ENCODE assay signal across 8 mouse cellular contexts in genomic region chr11:62647661-62648590, GRCm38 (mm10). TPM values are rescaled to one million over a fixed set of nuclear protein-coding genes. Genes with fewer than 3 reads are reported as not detected.
DNase-seq lines count a peak whose midpoint lies in the region; ATAC-seq and TF ChIP-seq lines count a peak whose summit lies in the region.

Gene Lrrc75a (minus strand): TSS chr11:62648523.

- TF ChIP-seq EP300 in heart, adult 2 months (IDR thresholded peaks at IDR 0.05; ENCODE audit: insufficient read depth, low read depth, low read length): no peak

- peak within 1 kb of the TSS; percentile 95 for H3K9ac ChIP-seq in heart, adult 2 months (ENCODE audit: low read depth, low read length)
- H3K9ac ChIP-seq in embryonic facial prominence, embryonic 12.5 days: peak within 1 kb of the TSS; percentile 88
- peak within 1 kb of the TSS; percentile 71 for H3K9ac ChIP-seq in hindbrain, embryonic 14.5 days
- peak within 1 kb of the TSS; percentile 90 for H3K9ac ChIP-seq in midbrain, embryonic 16.5 days (ENCODE audit: low read depth, low read length)

- TF ChIP-seq CTCF in heart, adult 2 months (IDR thresholded peaks at IDR 0.05): no peak

- intact Hi-C loops in heart, adult 2 months (cut with DNase I): loop anchor here (1.0 to 5.0 kb wide), 4 partner anchors 17 to 96 kb away; partner anchors contain the start of gene Ubb

- H3K4me3 ChIP-seq in heart, adult 2 months: peak within 1 kb of the TSS; percentile 66
- H3K4me3 ChIP-seq in embryonic facial prominence, embryonic 12.5 days: peak within 1 kb of the TSS; percentile 78
- peak within 1 kb of the TSS; percentile 80 for H3K4me3 ChIP-seq in hindbrain, embryonic 14.5 days (replicated peaks; ENCODE audit: low read length)
- peak within 1 kb of the TSS; percentile 83 for H3K4me3 ChIP-seq in limb, embryonic 10.5 days
- H3K4me3 ChIP-seq in midbrain, embryonic 16.5 days (ENCODE audit: low read depth, low read length): peak within 1 kb of the TSS; percentile 85

- H3K4me1 ChIP-seq in heart, adult 2 months (ENCODE audit: control insufficient read depth, insufficient read depth, low read length): peaks cover 36% of the 10 kb centered on the region
- H3K4me1 ChIP-seq in embryonic facial prominence, embryonic 12.5 days: peaks cover 53% of the 10 kb centered on the region
- H3K4me1 ChIP-seq in hindbrain, embryonic 14.5 days (replicated peaks; ENCODE audit: control insufficient read depth, insufficient read depth, low read length): peaks cover 43% of the 10 kb centered on the region
- H3K4me1 ChIP-seq in limb, embryonic 10.5 days: peaks cover 56% of the 10 kb centered on the region
- H3K4me1 ChIP-seq in midbrain, embryonic 16.5 days (ENCODE audit: control insufficient read depth, insufficient read depth, low read length): peaks cover 47% of the 10 kb centered on the region

- H3K36me3 ChIP-seq in heart, adult 2 months (ENCODE audit: control insufficient read depth, insufficient read depth, low read length): no peaks in the 10 kb centered on the region; the same call in 1 of the 2 replicates
- H3K36me3 ChIP-seq in embryonic facial prominence, embryonic 12.5 days: 0 out of 2 replicates have a peak, but pooled peaks cover 9% of the 10 kb centered on the region
- no peaks in the 10 kb centered on the region for H3K36me3 ChIP-seq in hindbrain, embryonic 14.5 days (replicated peaks; ENCODE audit: control insufficient read depth, insufficient read depth)
- H3K36me3 ChIP-seq in limb, embryonic 10.5 days: peaks cover 46% of the 10 kb centered on the region
- no peaks in the 10 kb centered on the region for H3K36me3 ChIP-seq in midbrain, embryonic 16.5 days (ENCODE audit: control insufficient read depth, insufficient read depth, low read length)

- peak within 1 kb of the TSS; percentile 94 for H3K4me2 ChIP-seq in embryonic facial prominence, embryonic 12.5 days (replicated peaks)
- peak within 1 kb of the TSS; percentile 69 for H3K4me2 ChIP-seq in hindbrain, embryonic 14.5 days (replicated peaks)
- H3K4me2 ChIP-seq in midbrain, embryonic 16.5 days (ENCODE audit: low read length): peak within 1 kb of the TSS; percentile 89

- peak; percentile 47 for ATAC-seq in embryonic facial prominence, embryonic 12.5 days (ENCODE audit: insufficient number of reproducible peaks, insufficient read depth, low FRiP score, low TSS enrichment)
- ATAC-seq in hindbrain, embryonic 14.5 days (ENCODE audit: low FRiP score): peak; percentile 64
- peak; percentile 66 for ATAC-seq in midbrain, embryonic 16.5 days

- TF ChIP-seq POLR2A in heart, adult 2 months (IDR thresholded peaks at IDR 0.05; ENCODE audit: insufficient read depth, low read depth, low read length): no peak

- no peaks in the 10 kb centered on the region for H3K27me3 ChIP-seq in heart, adult 2 months (ENCODE audit: control insufficient read depth, insufficient read depth, low read length)
- no peaks in the 10 kb centered on the region for H3K27me3 ChIP-seq in embryonic facial prominence, embryonic 12.5 days
- no peaks in the 10 kb centered on the region for H3K27me3 ChIP-seq in hindbrain, embryonic 14.5 days (ENCODE audit: control insufficient read depth, insufficient read depth, low read length)
- no peaks in the 10 kb centered on the region for H3K27me3 ChIP-seq in limb, embryonic 10.5 days (ENCODE audit: low read depth, poor library complexity, severe bottlenecking)
- H3K27me3 ChIP-seq in midbrain, embryonic 16.5 days (ENCODE audit: control insufficient read depth, insufficient read depth, low read depth, low read length): no peaks in the 10 kb centered on the region

- peak in 1 of 2 experiments; percentile 71 for DNase-seq in heart, adult 2 months
- DNase-seq in heart, adult 9 months (ENCODE audit: low spot score in 2 of 2): no peak
- peak; percentile 70 to 85 for DNase-seq in adrenal gland, adult (ENCODE audit: inconsistent age in 2 of 2, low spot score in 1 of 2)
- peak; percentile 53 for DNase-seq in hindbrain, embryonic 14.5 days (ENCODE audit: low spot score)
- DNase-seq in limb, embryonic 10.5 days (ENCODE audit: low spot score): peak; percentile 69
- DNase-seq in urinary bladder, postnatal 25 days (ENCODE audit: low spot score): peak; percentile 39

- 3% methylated on average over 72 of the region's 86 CpGs for WGBS in heart, adult 2 months
- under 1% methylated on average over 58 of the region's 86 CpGs for WGBS in embryonic facial prominence, embryonic 12.5 days
- WGBS in hindbrain, embryonic 14.5 days: under 1% methylated on average over 61 of the region's 86 CpGs
- WGBS in limb, embryonic 10.5 days: under 1% methylated on average over 59 of the region's 86 CpGs
- 2% methylated on average over 56 of the region's 86 CpGs for WGBS in midbrain, embryonic 16.5 days

- no peaks in the 10 kb centered on the region for H3K9me3 ChIP-seq in embryonic facial prominence, embryonic 12.5 days
- no peaks in the 10 kb centered on the region for H3K9me3 ChIP-seq in hindbrain, embryonic 14.5 days (ENCODE audit: control insufficient read depth, low read length)
- H3K9me3 ChIP-seq in limb, embryonic 10.5 days (replicated peaks): no peaks in the 10 kb centered on the region
- no peaks in the 10 kb centered on the region for H3K9me3 ChIP-seq in midbrain, embryonic 16.5 days (replicated peaks; ENCODE audit: control insufficient read depth, low read length, poor library complexity, severe bottlenecking)

- no peaks in the 10 kb centered on the region for H3K79me2 ChIP-seq in heart, adult 2 months (replicated peaks; ENCODE audit: control insufficient read depth, insufficient read depth, low read length)

- H3K27ac ChIP-seq in heart, adult 2 months: peak within 1 kb of the TSS; percentile 69
- peak within 1 kb of the TSS; percentile 92 for H3K27ac ChIP-seq in embryonic facial prominence, embryonic 12.5 days
- peak within 1 kb of the TSS; percentile 71 for H3K27ac ChIP-seq in hindbrain, embryonic 14.5 days
- H3K27ac ChIP-seq in limb, embryonic 10.5 days: peak within 1 kb of the TSS; percentile 95
- peak within 1 kb of the TSS; percentile 64 for H3K27ac ChIP-seq in midbrain, embryonic 16.5 days (ENCODE audit: low read length)

RNA-seq across cellular contexts. Expression of gene Lrrc75a, which starts in this region (rescaled TPM):
- 1 to 10 TPM; 3.3 to 4.2 TPM for total RNA-seq in heart, adult 2 months (2021)
- 6.2 and 9.6 TPM in 2 replicates for polyA plus RNA-seq in heart, adult 2 months (2012; rRNA removed)
- polyA plus RNA-seq in embryonic facial prominence, embryonic 12.5 days (2016; fragmentation: Nextera tagmentation; extraction: Ambion mirVana): 22.6 and 24.4 TPM in 2 replicates
- polyA plus RNA-seq in hindbrain, embryonic 14.5 days (2014; fragmentation: Nextera tagmentation; extraction: Ambion mirVana): 10.5 and 12.6 TPM in 2 replicates
- 15.7 and 17.3 TPM in 2 replicates for polyA plus RNA-seq in limb, embryonic 10.5 days (2016; fragmentation: Nextera tagmentation; extraction: Ambion mirVana)
- polyA plus RNA-seq in midbrain, embryonic 16.5 days (2015; fragmentation: Nextera tagmentation; extraction: Ambion mirVana): 10.0 and 10.2 TPM in 2 replicates

Comparison
In these comparisons a context has a peak if more than half of its experiments do, and no peak if none do; other contexts are left out.
1. DNase-seq: peak in adrenal gland, adult (2 of 2), hindbrain, embryonic 14.5 days (single experiment), limb, embryonic 10.5 days (single experiment) and urinary bladder, postnatal 25 days (single experiment); none in heart, adult 9 months (0 of 2).
2. Peak in every context shown above with its lines, with median percentiles within 50 percentile points of each other: H3K27ac ChIP-seq, H3K4me3 ChIP-seq, H3K9ac ChIP-seq, ATAC-seq and H3K4me2 ChIP-seq.